Mouse (Mus musculus) thymus, postnatal 36 days (tissue): ENCODE data around the gene Mpdu1.
"Not testable (repeated sequence)": the region's sequence is repeated elsewhere in the genome, so short reads cannot be mapped to it uniquely, and the experiment has no call there.

Experiments used
- DNase-seq, 2 experiments: peaks; one replicate each; pipeline ENCODE4 v3.0.0; 2022; ENCODE audit warnings: mixed read lengths in 2 of 2

The Mpdu1 gene

DNA sequence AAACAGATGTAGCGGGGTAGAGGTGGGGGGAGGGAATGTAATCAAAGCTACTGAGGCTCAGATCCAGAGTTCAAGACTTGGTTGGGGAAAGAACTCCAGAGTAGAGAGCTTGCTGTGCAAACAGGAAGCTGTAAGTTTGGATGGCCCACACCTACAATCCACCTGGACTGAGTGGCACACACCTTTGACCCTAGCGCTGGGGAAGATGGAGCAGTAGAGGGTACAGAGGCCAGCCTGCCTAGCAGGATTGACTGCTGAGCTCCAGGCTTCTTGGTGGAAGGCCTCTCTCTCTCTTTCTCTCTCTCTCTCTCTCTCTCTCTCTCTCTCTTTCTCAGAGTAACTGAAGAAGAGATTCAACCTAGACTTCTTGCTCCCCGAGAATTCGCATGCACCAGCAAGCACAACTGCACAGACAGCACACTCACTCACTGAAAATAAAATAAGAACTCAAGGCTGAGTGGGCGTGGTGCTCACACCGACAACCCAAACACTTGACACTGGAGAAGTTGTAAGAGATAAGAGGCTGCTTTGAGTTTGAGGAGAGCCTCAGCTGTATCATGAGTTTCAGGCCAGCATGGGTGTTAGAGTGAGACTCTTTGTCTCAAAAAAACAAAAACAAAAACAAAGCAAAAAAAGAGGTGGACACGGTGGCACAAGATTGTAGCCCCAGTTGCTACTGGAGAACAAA, 41.9 kb downstream of the Mpdu1 start:
- DNase-seq = no peak

DNA sequence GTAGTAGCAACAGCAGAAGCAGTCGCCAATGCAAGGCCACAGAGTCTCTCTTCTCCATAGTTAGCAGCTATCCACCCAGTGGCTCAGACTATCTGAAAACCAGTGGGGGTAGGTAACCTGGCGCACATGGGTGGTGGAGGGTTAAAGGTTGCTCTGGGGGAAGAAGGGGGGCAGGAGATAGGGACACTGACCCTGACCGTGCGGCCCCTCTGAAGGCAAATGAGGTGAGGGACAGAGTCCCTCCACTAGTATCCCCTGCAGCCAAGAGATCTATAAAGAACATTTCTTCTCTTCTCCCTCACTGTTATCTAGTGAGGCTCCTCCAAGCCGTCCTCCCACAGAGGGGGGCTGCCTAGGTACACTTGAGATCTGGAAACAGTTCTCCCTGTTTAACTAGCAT, 44.6 kb downstream of the Mpdu1 start, which contains the start of gene Shbg:
Gene Shbg (minus strand): TSS at position 101 of the 400 bp plus-strand sequence.
- no peak for DNase-seq

DNA sequence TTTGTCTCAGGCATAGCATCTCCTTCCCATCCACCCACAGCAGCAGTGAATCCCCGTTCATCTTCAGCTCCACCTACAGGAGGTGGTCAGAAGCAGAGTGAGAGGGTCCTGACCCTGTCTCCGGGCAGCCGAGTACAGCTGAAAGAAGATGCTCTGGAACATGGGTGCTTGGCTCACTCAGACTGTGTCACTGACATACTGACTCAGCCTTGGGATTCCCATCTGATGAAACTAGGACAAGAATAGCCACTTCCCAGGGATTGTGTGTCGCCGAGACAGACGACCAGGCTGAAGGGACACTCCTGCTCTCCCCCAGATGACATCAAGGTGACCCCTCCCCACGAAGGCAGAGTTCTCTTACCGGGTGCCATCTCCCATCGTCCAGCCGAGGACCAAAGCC, 45.7 kb downstream of the Mpdu1 start:
- no peak for DNase-seq

DNA sequence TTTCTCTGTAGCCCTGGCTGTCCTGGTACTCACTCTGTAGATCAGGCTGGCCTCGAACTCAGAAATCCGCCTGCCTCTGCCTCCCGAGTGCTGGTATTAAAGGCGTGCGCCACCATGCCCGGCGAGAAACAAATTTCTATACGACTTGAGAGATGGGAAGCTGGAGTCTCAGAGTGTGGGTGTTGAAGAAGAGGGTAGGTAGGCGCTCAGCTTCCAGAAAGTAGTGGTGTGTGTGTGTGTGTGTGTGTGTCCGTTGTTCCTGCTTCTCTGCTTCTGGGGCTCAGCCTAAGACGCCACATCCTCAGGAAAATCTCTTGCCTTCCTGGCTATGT, 48.2 kb downstream of the Mpdu1 start:
- DNase-seq = not testable (repeated sequence)

DNA sequence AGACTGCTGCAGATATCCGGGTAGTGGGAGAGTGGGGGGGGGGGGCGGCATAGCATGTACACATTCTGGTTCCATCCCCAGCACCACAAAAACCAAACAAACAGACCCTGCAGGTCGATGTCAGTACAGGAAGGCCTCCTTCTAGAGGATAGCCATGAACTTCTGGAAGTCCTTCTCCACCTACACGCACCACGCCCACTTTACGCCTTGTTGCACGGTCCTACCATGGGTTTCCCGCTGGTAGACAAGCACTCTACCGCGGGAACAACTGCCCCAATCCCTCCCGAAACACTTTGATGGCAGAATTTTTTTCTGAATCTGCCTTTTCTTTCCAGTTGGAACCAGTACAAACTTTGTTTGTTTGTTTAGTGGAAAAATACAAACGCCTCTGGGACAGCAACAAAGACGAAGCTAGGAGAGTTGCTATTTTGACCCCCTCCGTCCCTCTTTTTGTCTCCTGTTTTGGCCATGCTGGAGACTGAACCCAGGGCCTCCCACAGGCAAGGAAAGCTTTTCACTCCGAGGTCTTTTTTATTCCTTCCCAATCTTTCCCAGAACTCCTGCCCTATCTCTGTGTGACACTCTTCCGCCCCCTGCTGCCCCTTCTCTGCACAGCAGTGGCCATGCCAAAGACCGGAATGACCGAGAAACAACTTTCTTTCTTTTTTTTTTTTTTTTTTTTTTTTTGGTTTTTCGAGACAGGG, 48.7 kb downstream of the Mpdu1 start:
- peak; percentile 66 to 74 for DNase-seq

DNA sequence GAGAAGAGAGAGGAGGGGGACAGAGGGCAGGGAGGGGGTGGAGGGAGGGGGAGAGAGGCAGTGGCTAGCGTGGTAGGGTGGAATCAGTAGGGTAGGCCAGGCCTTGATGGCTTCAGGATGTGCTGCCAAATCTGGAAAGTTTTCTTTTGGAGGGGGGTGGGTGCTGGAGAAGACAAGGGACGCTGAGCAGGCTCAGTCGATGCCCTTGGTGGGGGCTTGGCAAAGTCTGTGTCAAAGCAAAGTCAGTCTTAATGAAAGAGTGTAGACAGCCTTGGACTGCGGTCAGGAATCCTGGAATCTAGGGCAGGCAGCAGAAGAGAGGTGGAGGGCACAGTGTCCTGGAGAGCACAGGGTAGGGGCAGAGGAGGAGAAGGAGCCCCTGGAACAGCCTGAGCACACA, 51.5 kb downstream of the Mpdu1 start:
- DNase-seq = no peak

DNA sequence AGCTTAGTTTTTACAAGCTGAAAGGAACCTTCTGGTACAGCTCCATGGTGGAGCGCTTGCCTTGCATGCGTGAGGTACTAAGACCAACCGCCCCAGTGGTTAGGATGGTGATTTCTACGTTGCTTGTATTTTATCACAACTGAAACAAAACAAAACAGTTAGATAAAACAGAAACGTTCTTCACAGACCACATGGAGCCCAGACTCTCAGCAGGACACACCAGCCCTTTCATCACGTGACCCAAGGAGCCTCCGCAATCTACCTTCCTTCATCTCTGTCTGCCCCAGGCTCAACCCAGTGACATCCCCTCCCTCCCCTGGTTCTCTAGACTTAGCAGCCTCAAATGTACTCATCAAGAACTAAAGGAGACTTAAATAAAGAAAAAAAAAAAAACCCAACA, 53.0 kb downstream of the Mpdu1 start:
- no peak for DNase-seq

DNA sequence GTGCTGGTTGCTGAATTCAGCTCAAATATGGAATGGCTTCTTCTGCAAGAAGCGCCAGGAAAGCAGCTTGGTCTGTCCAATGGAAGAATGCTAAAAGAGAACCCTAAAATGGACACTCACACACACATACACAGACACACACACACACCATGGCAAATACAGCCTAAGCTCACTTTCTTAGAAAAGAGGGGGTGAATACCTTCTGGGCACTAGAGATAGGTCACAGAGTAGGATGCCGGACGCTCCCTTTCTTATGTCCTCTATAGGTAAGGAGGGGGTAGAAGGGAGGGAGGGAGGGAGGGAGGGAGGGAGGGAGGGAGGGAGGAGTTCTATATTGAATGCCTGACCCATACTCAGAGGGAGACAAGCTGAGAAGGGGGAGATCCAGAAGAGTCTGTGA, 53.9 kb downstream of the Mpdu1 start:
- DNase-seq = no peak

DNA sequence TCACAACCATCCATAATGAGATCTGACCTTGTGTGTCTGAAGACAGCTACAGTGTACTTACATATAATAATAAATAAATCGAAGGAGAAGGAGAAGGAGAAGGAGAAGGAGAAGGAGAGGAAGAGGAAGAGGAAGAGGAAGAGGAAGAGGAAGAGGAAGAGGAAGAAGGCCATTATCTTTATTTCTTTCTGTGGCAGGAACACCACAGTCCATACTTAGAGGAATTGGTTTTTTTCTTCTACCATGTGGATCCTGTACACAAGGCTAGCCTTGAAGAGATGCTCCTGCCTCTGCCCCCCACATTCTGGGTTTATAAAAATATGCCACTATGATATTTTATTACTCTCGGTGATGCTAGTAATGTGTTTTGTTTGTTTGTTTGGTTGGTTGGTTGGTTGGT, 55.6 kb downstream of the Mpdu1 start:
- DNase-seq = no peak
